In genomic region chr6:50414547-50414946, GRCm38 (mm10) we compare ENCODE assay signal across 9 mouse cellular contexts. TPM values are rescaled to one million over a fixed set of nuclear protein-coding genes. Genes with fewer than 3 reads are reported as not detected.
DNase-seq lines count a peak whose midpoint lies in the region; ATAC-seq and TF ChIP-seq lines count a peak whose summit lies in the region.
"Had no signal": no experiment of that assay in that cellular context is flagged by ENCODE, and none has a peak within 500 bp of the region (broad histone marks: within the 10 kb centered on the region; RNA-seq: fewer than 3 reads in every experiment).

No protein-coding gene starts in this region.

- peak; percentile 70 for DNase-seq in forebrain, postnatal 0 days
- DNase-seq in forebrain, embryonic 11.5 days (ENCODE audit: low spot score), result no peak
- peak; percentile 26 for DNase-seq in left cerebral cortex, adult 11 months (ENCODE audit: low spot score)
- no peak for DNase-seq in left cerebral cortex, postnatal 4 days
- peak; percentile 26 to 85 for DNase-seq in left cerebral cortex, postnatal 25 days (ENCODE audit: low spot score in 2 of 2)
- no peak for DNase-seq in thymus, postnatal 10 days (ENCODE audit: low spot score in 2 of 2)
- DNase-seq in urinary bladder, postnatal 36 days (ENCODE audit: low spot score in 2 of 2), result no peak

- H3K9ac ChIP-seq in forebrain, postnatal 0 days, result no peak overlapping the region
- H3K9ac ChIP-seq in forebrain, embryonic 11.5 days (ENCODE audit: low read length), result no peak overlapping the region

- peak overlapping the region; percentile 57 for H3K27ac ChIP-seq in forebrain, postnatal 0 days (ENCODE audit: low read depth, low read length)
- H3K27ac ChIP-seq in forebrain, embryonic 11.5 days (ENCODE audit: low read depth, low read length), result no peak overlapping the region
- peak overlapping the region; percentile 66; the same call in 1 of the 2 replicates for H3K27ac ChIP-seq in cortical plate, adult 2 months (ENCODE audit: insufficient read depth, low read length)

- H3K4me1 ChIP-seq in forebrain, postnatal 0 days (ENCODE audit: insufficient read depth), result peaks cover 18% of the 10 kb centered on the region
- no peaks in the 10 kb centered on the region for H3K4me1 ChIP-seq in forebrain, embryonic 11.5 days (replicated peaks; ENCODE audit: control insufficient read depth, insufficient read depth, low read length)
- peaks cover 16% of the 10 kb centered on the region for H3K4me1 ChIP-seq in cortical plate, adult 2 months (ENCODE audit: control insufficient read depth, insufficient read depth, low read length)

- intact Hi-C loops in left cerebral cortex, postnatal 4 days (cut with DNase I), result no loop called here
- intact Hi-C loops in left cerebral cortex, postnatal 25 days (cut with DNase I), result loop anchor here (5.0 kb wide), 1 partner anchor 43 kb away; the partner anchor contains the start of gene Osbpl3

- H3K4me3 ChIP-seq in forebrain, postnatal 0 days (ENCODE audit: low read depth, low read length), result no peak overlapping the region
- no peak overlapping the region for H3K4me3 ChIP-seq in forebrain, embryonic 11.5 days (ENCODE audit: low read depth, low read length)
- H3K4me3 ChIP-seq in cortical plate, adult 2 months (ENCODE audit: insufficient read depth, low read length), result no peak overlapping the region
- H3K4me3 ChIP-seq: erythroblast, embryonic 14.5 days had no signal

- ATAC-seq in forebrain, postnatal 0 days, result peak; percentile 64
- no peak for ATAC-seq in forebrain, embryonic 11.5 days (replicated peaks; ENCODE audit: low FRiP score)

- no peaks in the 10 kb centered on the region for H3K36me3 ChIP-seq in forebrain, postnatal 0 days (ENCODE audit: insufficient read depth)
- no peaks in the 10 kb centered on the region for H3K36me3 ChIP-seq in forebrain, embryonic 11.5 days (ENCODE audit: control insufficient read depth, insufficient read depth, low read length)

- TF ChIP-seq POLR2A in cortical plate, adult 2 months (IDR thresholded peaks at IDR 0.05; ENCODE audit: extremely low read depth, insufficient read depth, low read length), result no peak

- H3K27me3 ChIP-seq in forebrain, postnatal 0 days (ENCODE audit: insufficient read depth, low read length), result no peaks in the 10 kb centered on the region
- H3K27me3 ChIP-seq in forebrain, embryonic 11.5 days (ENCODE audit: control insufficient read depth, insufficient read depth, low read length), result no peaks in the 10 kb centered on the region

- 32% methylated on average over 6 of the region's 6 CpGs for WGBS in forebrain, postnatal 0 days
- 85% methylated on average over 6 of the region's 6 CpGs for WGBS in forebrain, embryonic 11.5 days

- no peak overlapping the region for H3K4me2 ChIP-seq in forebrain, postnatal 0 days (ENCODE audit: low read depth)
- no peak overlapping the region for H3K4me2 ChIP-seq in forebrain, embryonic 11.5 days (ENCODE audit: low read depth, low read length, severe bottlenecking)

- no peaks in the 10 kb centered on the region for H3K9me3 ChIP-seq in forebrain, postnatal 0 days (ENCODE audit: low read length)
- no peaks in the 10 kb centered on the region for H3K9me3 ChIP-seq in forebrain, embryonic 11.5 days (ENCODE audit: control insufficient read depth, low read length)

- TF ChIP-seq CTCF in forebrain, postnatal 0 days (IDR thresholded peaks at IDR 0.05; ENCODE audit: low read depth), result no peak
- TF ChIP-seq CTCF in cortical plate, adult 2 months (IDR thresholded peaks at IDR 0.05; ENCODE audit: extremely low read depth, insufficient read depth, low read length), result no peak

RNA-seq across cellular contexts. Expression of gene Osbpl3, which starts 41.5 kb away (rescaled TPM):
- total RNA-seq in forebrain, postnatal 0 days (2014; rRNA removed), result 9.5 and 12.8 TPM in 2 replicates
- polyA plus RNA-seq in forebrain, postnatal 0 days (2015; fragmentation: Nextera tagmentation; extraction: Ambion mirVana), result 4.8 and 5.6 TPM in 2 replicates
- polyA plus RNA-seq in forebrain, embryonic 11.5 days (2014; fragmentation: Nextera tagmentation; extraction: Ambion mirVana), result 7.8 and 8.7 TPM in 2 replicates
- total RNA-seq in left cerebral cortex, postnatal 4 days (2021), result 10 to 100 TPM; 22.4 to 25.3 TPM
- polyA plus RNA-seq in cortical plate, adult 2 months (2012; rRNA removed), result 26.1 and 32.2 TPM in 2 replicates
- total RNA-seq in left cerebral cortex, postnatal 25 days (2021), result 10 to 100 TPM; 35.0 to 40.1 TPM
- polyA plus RNA-seq: erythroblast, embryonic 14.5 days had no signal

Comparison
In these comparisons a context has a peak if more than half of its experiments do, and no peak if none do; other contexts are left out.
1. DNase-seq: peak in forebrain, postnatal 0 days (single experiment), left cerebral cortex, adult 11 months (single experiment) and left cerebral cortex, postnatal 25 days (2 of 2); none in forebrain, embryonic 11.5 days (single experiment), left cerebral cortex, postnatal 4 days (single experiment), thymus, postnatal 10 days (0 of 2) and urinary bladder, postnatal 36 days (0 of 2).